ENCODE assay signal across 14 mouse cellular contexts in genomic region chr1:119299842-119300752, GRCm38 (mm10).
DNase-seq lines count a peak whose midpoint lies in the region; ATAC-seq and TF ChIP-seq lines count a peak whose summit lies in the region.
"Had no signal": no experiment of that assay in that cellular context is flagged by ENCODE, and none has a peak within 500 bp of the region (broad histone marks: within the 10 kb centered on the region; RNA-seq: fewer than 3 reads in every experiment).

No protein-coding gene starts in this region.

- no peaks in the 10 kb centered on the region for H3K9me3 ChIP-seq in stomach, postnatal 0 days (ENCODE audit: control insufficient read depth, low read length)
- H3K9me3 ChIP-seq: liver, embryonic 13.5 days; neural tube, embryonic 13.5 days had no signal

- H3K27me3 ChIP-seq in stomach, postnatal 0 days (ENCODE audit: control insufficient read depth, insufficient read depth, low read length), result no peaks in the 10 kb centered on the region
- H3K27me3 ChIP-seq: liver, embryonic 13.5 days; megakaryocyte, embryonic 14.5 days had no signal

- no peaks in the 10 kb centered on the region for H3K4me1 ChIP-seq in stomach, postnatal 0 days (replicated peaks; ENCODE audit: control insufficient read depth, insufficient read depth)
- H3K4me1 ChIP-seq: megakaryocyte, embryonic 14.5 days had no signal

- 73% methylated on average over 12 of the region's 12 CpGs for WGBS in stomach, postnatal 0 days

- no peak overlapping the region for H3K4me3 ChIP-seq in stomach, postnatal 0 days (ENCODE audit: low read depth, low read length)
- H3K4me3 ChIP-seq: liver, embryonic 13.5 days; megakaryocyte, embryonic 14.5 days; neural tube, embryonic 13.5 days had no signal

- H3K36me3 ChIP-seq in stomach, postnatal 0 days (ENCODE audit: control insufficient read depth, insufficient read depth, low read length), result no peaks in the 10 kb centered on the region
- H3K36me3 ChIP-seq: liver, embryonic 13.5 days; neural tube, embryonic 13.5 days had no signal

- intact Hi-C loops in gastrocnemius, postnatal 14 days (cut with DNase I; ENCODE audit: low total_unique reads), result no loop called here
- intact Hi-C loops in left cerebral cortex, postnatal 36 days (cut with DNase I), result no loop called here

- no peak overlapping the region for H3K27ac ChIP-seq in stomach, postnatal 0 days (replicated peaks)
- H3K27ac ChIP-seq: hindbrain, postnatal 0 days; liver, embryonic 13.5 days; neural tube, embryonic 13.5 days had no signal

- no peak for TF ChIP-seq EP300 in stomach, postnatal 0 days (optimal IDR thresholded peaks at IDR 0.05)

- no peak overlapping the region for H3K9ac ChIP-seq in stomach, postnatal 0 days (ENCODE audit: low read length)
- H3K9ac ChIP-seq: liver, embryonic 13.5 days; neural tube, embryonic 13.5 days had no signal

- TF ChIP-seq CTCF in stomach, postnatal 0 days (IDR thresholded peaks at IDR 0.05; ENCODE audit: low read depth), result no peak

- peak; percentile 22 for DNase-seq in gastrocnemius, adult 18-20 months (ENCODE audit: low spot score)
- no peak for DNase-seq in gastrocnemius, postnatal 14 days
- DNase-seq in ES-CJ7 (ENCODE audit: low read depth, low spot score), result peak; percentile 87
- DNase-seq in fat pad, adult 2 months (ENCODE audit: extremely low read depth, low read depth, low spot score), result peak; percentile 97
- peak; percentile 45 for DNase-seq in lung, postnatal 10 days
- no peak for DNase-seq in left cerebral cortex, postnatal 36 days (ENCODE audit: low spot score in 2 of 2)
- no peak for DNase-seq in cerebellum, postnatal 4 days (ENCODE audit: low spot score in 2 of 2)
- DNase-seq in stomach, postnatal 0 days (ENCODE audit: low spot score), result no peak
- DNase-seq: gastrocnemius, postnatal 25 days; kidney, postnatal 25 days; liver, embryonic 13.5 days had no signal

- ATAC-seq in stomach, postnatal 0 days (ENCODE audit: low FRiP score, low TSS enrichment), result no peak
- ATAC-seq: hindbrain, postnatal 0 days had no signal

- H3K4me2 ChIP-seq in stomach, postnatal 0 days (replicated peaks; ENCODE audit: low read depth), result no peak overlapping the region
- H3K4me2 ChIP-seq: liver, embryonic 13.5 days; neural tube, embryonic 13.5 days had no signal

Comparison
In these comparisons a context has a peak if more than half of its experiments do, and no peak if none do; other contexts are left out.
1. DNase-seq: peak in gastrocnemius, adult 18-20 months (single experiment), ES-CJ7 (single experiment), fat pad, adult 2 months (single experiment) and lung, postnatal 10 days (single experiment); none in gastrocnemius, postnatal 14 days (single experiment), left cerebral cortex, postnatal 36 days (0 of 2), cerebellum, postnatal 4 days (0 of 2) and stomach, postnatal 0 days (single experiment).